Mouse (Mus musculus) heart, embryonic 16.5 days (tissue): ENCODE measurements around the gene Efnb3. TPM values are rescaled to one million over a fixed set of nuclear protein-coding genes. Genes with fewer than 3 reads are reported as not detected.

Experiments used
- ATAC-seq: fragments of 200-750 bp; cut with Nextera tagmentation; replicated peaks from 2 replicates; pipeline ENCODE4 v1.8.0; 2017; ENCODE audit warnings: moderate number of reproducible peaks; ENCODE audit not compliant: insufficient read depth, low FRiP score; ENCODE audit errors: extremely low read depth
- H3K27ac ChIP-seq: fragments of 300-500 bp; sonication (generic); 2 replicates; pipeline ENCODE4 v1.5.1; 2014; ENCODE audit warnings: mild to moderate bottlenecking, low read length, control low read depth, moderate library complexity
- H3K27me3 ChIP-seq: fragments of 300-500 bp; sonication (generic); 2 replicates; pipeline ENCODE4 v1.6.1; 2014; ENCODE audit warnings: low read length, mixed read lengths; ENCODE audit not compliant: control insufficient read depth, insufficient read depth
- H3K36me3 ChIP-seq: fragments of 300-500 bp; sonication (generic); 2 replicates; pipeline ENCODE4 v1.6.1; 2014; ENCODE audit not compliant: control insufficient read depth, insufficient read depth
- H3K4me1 ChIP-seq: fragments of 300-500 bp; sonication (generic); 2 replicates; pipeline ENCODE4 v1.6.1; 2014; ENCODE audit warnings: low read length, mixed read lengths; ENCODE audit not compliant: control insufficient read depth, insufficient read depth
- H3K4me2 ChIP-seq: fragments of 300-500 bp; sonication (generic); 2 replicates; pipeline ENCODE4 v1.6.1; 2014; ENCODE audit warnings: low read depth, mild to moderate bottlenecking, control low read depth, low read length
- H3K4me3 ChIP-seq: fragments of 300-500 bp; sonication (generic); 2 replicates; pipeline ENCODE4 v1.5.1; 2014; ENCODE audit warnings: mild to moderate bottlenecking, control low read depth, low read length
- H3K9ac ChIP-seq: fragments of 300-500 bp; sonication (generic); 2 replicates; pipeline ENCODE4 v1.6.1; 2014; ENCODE audit warnings: low read length, control low read depth
- H3K9me3 ChIP-seq: fragments of 300-500 bp; sonication (generic); replicated peaks from 2 replicates; pipeline ENCODE4 v1.6.1; 2016; ENCODE audit warnings: low read length; ENCODE audit not compliant: control insufficient read depth
- WGBS: fragments of 180-500 bp; shearing (Covaris S2); extraction: QIAGEN DNeasy Blood & Tissue Kit; methylation state at CpG from one replicate; pipeline ENCODE4 v1.1.7; 2014; 5-methylcytosine and 5-hydroxymethylcytosine counted together
- polyA plus RNA-seq: library from polyadenylated mRNA; unstranded; fragments of >200 nt; fragmentation: Nextera tagmentation; extraction: Ambion mirVana; gene quantifications from 2 replicates; pipeline ENCODE4 v1.2.1, GENCODE M21; 2015

The Efnb3 gene
- polyA plus RNA-seq, 1 experiment from 2014 or later: 49.9 TPM

- no peaks in the 10 kb centered on the region for H3K27me3 ChIP-seq
- H3K9ac ChIP-seq: no peak overlapping the region
- no peak for ATAC-seq
These were observed 29.3 kb upstream of the Efnb3 start for GRCm38 (mm10) chr11:69589207-69589834.

DNA sequence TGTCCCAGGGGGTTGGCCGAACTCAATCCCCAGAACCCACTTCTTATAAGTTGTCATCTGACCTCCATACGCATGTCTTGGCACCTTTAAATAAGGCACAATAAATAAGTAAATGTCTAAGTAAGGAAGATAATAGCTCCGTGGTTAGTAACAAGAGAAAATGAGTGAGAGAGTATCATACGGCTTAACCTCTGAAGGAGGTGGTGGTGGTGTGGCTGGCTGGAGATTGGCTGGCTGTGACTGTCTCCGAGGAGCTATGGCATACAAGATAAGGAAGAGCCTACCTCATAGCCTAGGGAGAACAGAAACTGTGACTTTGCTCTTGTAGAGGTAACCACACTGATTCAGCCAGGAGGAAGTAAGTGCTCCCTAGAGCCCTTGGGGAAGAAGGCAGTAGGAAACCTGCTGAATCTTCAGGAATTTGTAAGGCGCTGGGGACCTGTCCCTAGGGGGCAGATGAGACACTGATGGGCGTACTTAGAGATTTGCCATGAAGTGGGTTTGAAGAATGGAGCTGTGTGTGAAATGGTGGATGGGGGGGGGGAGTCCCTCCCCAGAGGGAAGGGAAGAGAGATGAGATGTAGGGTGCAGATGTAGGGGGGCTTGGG, 25.8 kb upstream of the Efnb3 start:
- Histone ChIP-seq H3K9ac (no peak overlapping the region), H3K4me1 (peaks cover 7% of the 10 kb centered on the region), H3K27ac (no peak overlapping the region), H3K36me3 (peaks cover 35% of the 10 kb centered on the region), H3K9me3 (no peaks in the 10 kb centered on the region), H3K4me3 (no peak overlapping the region), H3K4me2 (no peak overlapping the region), H3K27me3 (no peaks in the 10 kb centered on the region)
- WGBS: 65% methylated on average over 7 of the region's 7 CpGs
- ATAC-seq: no peak

More at GRCm38 (mm10) chr11:69589207-69589834, 29.3 kb upstream of the Efnb3 start:
- Histone ChIP-seq H3K27ac (no peak overlapping the region), H3K36me3 (peaks cover 43% of the 10 kb centered on the region), H3K4me3 (no peak overlapping the region), H3K9me3 (no peaks in the 10 kb centered on the region), H3K4me1 (no peaks in the 10 kb centered on the region), H3K4me2 (no peak overlapping the region)
- 85% methylated on average over 22 of the region's 22 CpGs for WGBS

- no peaks in the 10 kb centered on the region for H3K9me3 ChIP-seq
- no peak overlapping the region for H3K9ac ChIP-seq
- H3K4me2 ChIP-seq: no peak overlapping the region
- H3K27me3 ChIP-seq: no peaks in the 10 kb centered on the region
- no peak overlapping the region for H3K4me3 ChIP-seq
- no peak for ATAC-seq
- peaks cover 28% of the 10 kb centered on the region for H3K36me3 ChIP-seq
- 95% methylated on average over 13 of the region's 13 CpGs for WGBS
- H3K27ac ChIP-seq: no peak overlapping the region
- H3K4me1 ChIP-seq: peaks cover 7% of the 10 kb centered on the region
These were observed 24.9 kb upstream of the Efnb3 start for GRCm38 (mm10) chr11:69584937-69585336.

- WGBS: 82% methylated on average over 7 of the region's 7 CpGs
- H3K27ac ChIP-seq: no peak overlapping the region
- ATAC-seq: no peak
- no peak overlapping the region for H3K9ac ChIP-seq
- no peaks in the 10 kb centered on the region for H3K27me3 ChIP-seq
- H3K4me1 ChIP-seq: peaks cover 9% of the 10 kb centered on the region
- no peak overlapping the region for H3K4me2 ChIP-seq
- H3K36me3 ChIP-seq: peaks cover 18% of the 10 kb centered on the region
- no peak overlapping the region for H3K4me3 ChIP-seq
- no peaks in the 10 kb centered on the region for H3K9me3 ChIP-seq
These were observed 24.0 kb upstream of the Efnb3 start for GRCm38 (mm10) chr11:69584008-69584407.

DNA sequence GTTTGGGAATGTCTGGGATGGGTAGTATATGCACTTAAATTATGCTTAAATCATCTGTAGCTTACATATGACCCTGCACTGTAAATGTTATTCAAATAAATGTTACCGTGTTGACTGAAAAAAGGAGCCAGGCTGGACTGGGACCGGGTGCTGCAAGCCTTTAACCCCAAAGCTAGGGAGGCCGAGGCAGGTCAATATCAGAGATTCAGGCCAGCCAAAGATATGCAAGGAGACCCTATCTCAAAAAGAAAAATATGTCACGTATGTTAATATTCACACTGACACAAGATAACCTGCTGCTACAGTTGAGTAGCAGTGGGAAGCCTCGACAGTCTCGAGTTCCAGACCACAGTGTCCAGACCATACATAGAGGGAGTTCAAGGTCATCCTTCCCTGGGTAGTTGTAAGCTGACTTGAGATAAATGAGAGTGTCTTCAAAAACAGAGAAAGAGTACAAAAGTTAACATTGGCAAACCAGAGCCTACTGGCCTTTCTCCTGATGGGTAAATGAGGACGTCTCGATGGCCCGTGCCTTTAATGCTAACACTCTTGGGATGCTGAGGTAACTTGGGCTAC, 22.3 kb upstream of the Efnb3 start:
- Histone ChIP-seq H3K9me3 (no peaks in the 10 kb centered on the region), H3K36me3 (peaks cover 2% of the 10 kb centered on the region; the same call in 1 of the 2 replicates), H3K27me3 (no peaks in the 10 kb centered on the region), H3K4me2 (peak overlapping the region; percentile 79), H3K9ac (peak overlapping the region; percentile 80), H3K27ac (no peak overlapping the region; the same call in 1 of the 2 replicates), H3K4me3 (peak overlapping the region; percentile 88), H3K4me1 (peaks cover 20% of the 10 kb centered on the region)
- 58% methylated on average over 9 of the region's 9 CpGs for WGBS
- no peak for ATAC-seq

DNA sequence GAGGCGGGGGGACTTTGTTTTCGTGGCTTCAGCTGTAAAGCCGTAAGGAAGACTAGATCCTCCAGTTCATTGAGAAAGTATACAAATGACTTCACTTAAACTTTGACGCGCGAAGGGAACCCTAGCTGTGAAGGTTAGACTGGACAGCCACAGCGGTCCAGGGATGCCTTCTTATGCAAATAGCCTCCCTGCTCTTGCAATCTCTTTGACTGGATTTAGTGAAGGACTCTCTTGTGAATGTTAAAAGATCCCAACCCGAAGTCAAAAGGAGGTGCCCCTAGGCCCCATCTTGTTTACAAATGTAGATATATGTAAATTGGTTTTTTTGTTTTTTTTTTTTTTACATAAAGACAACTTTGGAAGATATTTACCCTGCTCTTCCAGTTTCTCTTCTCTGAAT, 21.8 kb upstream of the Efnb3 start:
- Histone ChIP-seq H3K4me2 (peak overlapping the region; percentile 79), H3K4me1 (peaks cover 24% of the 10 kb centered on the region), H3K9ac (peak overlapping the region; percentile 80), H3K4me3 (peak overlapping the region; percentile 88), H3K36me3 (peaks cover 2% of the 10 kb centered on the region; the same call in 1 of the 2 replicates), H3K27ac (peak overlapping the region; percentile 96), H3K27me3 (no peaks in the 10 kb centered on the region), H3K9me3 (no peaks in the 10 kb centered on the region)
- ATAC-seq: no peak
- 2% methylated on average over 8 of the region's 8 CpGs for WGBS

GRCm38 (mm10) chr11:69581147-69581688, 21.2 kb upstream of the Efnb3 start:
- Histone ChIP-seq H3K36me3 (peaks cover 2% of the 10 kb centered on the region; the same call in 1 of the 2 replicates), H3K27me3 (no peaks in the 10 kb centered on the region), H3K4me3 (peak overlapping the region; percentile 88), H3K9ac (peak overlapping the region; percentile 80), H3K9me3 (no peaks in the 10 kb centered on the region), H3K27ac (peak overlapping the region; percentile 96), H3K4me2 (peak overlapping the region; percentile 79), H3K4me1 (peaks cover 24% of the 10 kb centered on the region)
- ATAC-seq: peak; percentile 80
- 0% methylated on average over 36 of the region's 36 CpGs for WGBS

- ATAC-seq: no peak
- H3K9me3 ChIP-seq: no peaks in the 10 kb centered on the region
- under 1% methylated on average over 25 of the region's 25 CpGs for WGBS
These were observed 20.7 kb upstream of the Efnb3 start for GRCm38 (mm10) chr11:69580572-69581146.

More at GRCm38 (mm10) chr11:69580572-69581146, 20.7 kb upstream of the Efnb3 start:
- peak overlapping the region; percentile 96 for H3K27ac ChIP-seq
- H3K36me3 ChIP-seq: peaks cover 2% of the 10 kb centered on the region; the same call in 1 of the 2 replicates
- peak overlapping the region; percentile 88 for H3K4me3 ChIP-seq
- peak overlapping the region; percentile 80 for H3K9ac ChIP-seq
- peak overlapping the region; percentile 79 for H3K4me2 ChIP-seq
- H3K27me3 ChIP-seq: no peaks in the 10 kb centered on the region
- peaks cover 24% of the 10 kb centered on the region for H3K4me1 ChIP-seq
